Mouse (Mus musculus): ENCODE data around the gene Ppfia4.

Gene Ppfia4

GRCm38 (mm10) chr1:134332770-134333271, at the start of gene Ppfia4:
Ppfia4 (minus strand) TSS chr1:134332928.
- peak; percentile 29 for DNase-seq (ENCODE audit: low spot score)

DNA sequence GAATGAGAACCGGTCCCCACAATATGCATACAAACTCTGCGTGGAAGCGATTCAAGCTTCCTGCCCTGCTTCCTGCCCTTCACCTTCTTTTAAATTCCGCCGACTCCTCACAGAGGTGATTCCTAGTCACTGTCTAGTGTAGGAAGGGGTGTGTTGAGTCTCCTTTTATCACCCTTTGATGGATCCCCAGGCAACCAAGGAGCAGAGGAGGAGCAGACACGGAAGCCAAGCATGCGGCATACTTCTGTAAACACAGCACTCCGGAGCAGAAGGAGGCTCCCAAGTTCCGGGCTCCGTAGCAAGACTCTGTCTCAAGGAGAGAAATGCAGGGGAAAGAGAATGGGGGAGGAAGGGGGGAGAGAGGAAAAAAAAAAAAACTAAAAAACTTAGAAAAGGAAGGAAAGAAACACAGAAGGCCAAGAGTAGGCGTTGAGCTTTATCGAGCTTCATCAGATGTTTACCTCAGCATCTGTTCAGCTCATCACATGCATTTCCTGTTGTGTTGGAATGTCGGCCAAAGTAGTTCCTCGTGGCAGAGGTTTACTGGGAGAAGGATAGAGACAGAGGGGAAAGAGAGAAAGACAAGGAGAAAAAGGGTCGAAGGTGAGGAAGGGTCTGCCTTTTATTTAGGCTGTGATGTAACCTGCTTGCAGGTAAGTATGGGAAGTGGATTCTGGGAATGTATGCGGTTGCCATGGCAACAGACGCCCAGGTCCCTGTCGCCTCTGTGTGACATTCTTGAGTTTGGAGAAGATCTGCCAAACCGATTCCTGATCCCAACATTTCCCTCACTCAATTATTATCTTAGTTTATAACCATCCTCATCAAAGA, 49.3 kb upstream of the Ppfia4 start:
- no peak for DNase-seq (ENCODE audit: low spot score)

DNA sequence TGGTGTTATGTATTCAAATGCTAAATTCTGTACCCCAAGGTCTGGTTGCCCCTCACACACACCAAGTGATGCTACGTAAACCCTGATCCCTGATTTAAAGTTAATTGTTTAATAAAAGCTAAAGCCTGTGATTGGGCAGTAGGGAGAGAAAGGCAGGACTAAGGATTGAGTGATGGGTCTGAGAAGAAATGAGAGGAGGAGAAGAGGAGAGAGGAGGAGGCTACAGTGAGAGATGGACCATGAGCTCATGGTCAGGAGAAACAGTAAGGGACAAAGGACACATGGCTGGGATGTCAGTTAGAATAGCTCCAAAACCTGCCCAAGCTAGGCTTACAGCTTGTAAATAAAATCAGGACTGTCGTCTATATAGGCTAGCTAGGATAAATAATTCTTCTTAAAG, 48.3 kb upstream of the Ppfia4 start:
- DNase-seq (ENCODE audit: low spot score): no peak

GRCm38 (mm10) chr1:134374124-134374523, 41.4 kb upstream of the Ppfia4 start:
- no peak for DNase-seq (ENCODE audit: low spot score)

- DNase-seq (ENCODE audit: low spot score): peak; percentile 55
Observed at GRCm38 (mm10) chr1:134368777-134369337, 36.1 kb upstream of the Ppfia4 start.

- DNase-seq (ENCODE audit: low spot score): no peak
Observed at GRCm38 (mm10) chr1:134365491-134365890, 32.8 kb upstream of the Ppfia4 start.

DNA sequence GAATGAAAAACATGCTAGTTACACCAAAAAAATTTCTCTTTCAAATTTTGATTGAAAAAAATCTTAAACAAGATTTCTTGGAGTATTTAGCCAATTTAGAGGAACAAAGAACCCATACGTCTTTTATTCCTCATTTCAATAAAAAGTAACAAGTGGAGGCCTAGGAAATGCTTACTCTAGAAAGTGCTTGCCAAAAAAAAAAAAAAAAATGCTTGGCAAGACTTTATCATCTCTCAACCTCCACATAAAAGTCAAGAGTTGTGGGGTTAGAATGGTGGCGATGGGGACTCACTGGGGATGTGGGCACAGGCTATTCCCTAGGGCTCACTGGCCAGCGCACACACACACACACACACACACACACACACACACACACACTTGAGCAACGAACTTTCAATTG, 30.5 kb upstream of the Ppfia4 start:
- no peak for DNase-seq (ENCODE audit: low spot score)

GRCm38 (mm10) chr1:134361857-134362212, 29.1 kb upstream of the Ppfia4 start, which contains the start of gene Tmem183a:
Tmem183a (minus strand) TSS chr1:134361979.
- peak; percentile 96 for DNase-seq (ENCODE audit: low spot score)

DNA sequence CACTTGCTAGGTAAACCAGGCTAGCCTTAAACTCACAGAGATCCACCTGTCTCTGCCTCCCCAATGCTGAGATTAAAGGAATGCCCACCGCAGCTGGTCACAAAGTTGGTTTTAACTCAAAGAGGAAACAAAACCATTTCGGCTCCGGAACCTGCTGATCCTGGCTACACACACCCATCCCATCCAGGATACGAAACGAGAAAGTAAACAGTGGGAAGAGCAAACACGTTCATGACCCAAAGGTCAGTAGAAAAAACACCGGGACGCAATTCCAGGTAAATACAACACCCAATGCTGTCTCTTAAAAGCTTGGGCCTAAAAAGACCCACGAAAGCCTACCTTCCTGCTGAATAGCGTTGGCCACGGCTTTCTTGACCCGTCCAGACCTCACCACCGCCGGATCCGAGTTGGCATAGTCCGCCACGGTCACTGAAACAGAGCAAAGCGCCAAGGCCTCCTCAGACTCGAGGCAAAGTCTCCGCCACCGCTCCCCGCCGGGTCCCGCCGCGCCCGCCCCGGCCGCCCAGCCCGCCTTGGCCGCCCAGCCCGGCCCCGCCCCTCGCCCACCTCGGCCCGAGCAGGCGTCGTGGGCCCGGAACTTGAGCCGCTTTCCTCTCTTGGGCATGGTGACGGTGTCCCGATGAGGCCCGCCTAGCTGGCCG, 28.6 kb upstream of the Ppfia4 start:
- no peak for DNase-seq (ENCODE audit: low spot score)

- no peak for DNase-seq (ENCODE audit: low spot score)
Observed at GRCm38 (mm10) chr1:134360656-134361055, 27.9 kb upstream of the Ppfia4 start.

DNA sequence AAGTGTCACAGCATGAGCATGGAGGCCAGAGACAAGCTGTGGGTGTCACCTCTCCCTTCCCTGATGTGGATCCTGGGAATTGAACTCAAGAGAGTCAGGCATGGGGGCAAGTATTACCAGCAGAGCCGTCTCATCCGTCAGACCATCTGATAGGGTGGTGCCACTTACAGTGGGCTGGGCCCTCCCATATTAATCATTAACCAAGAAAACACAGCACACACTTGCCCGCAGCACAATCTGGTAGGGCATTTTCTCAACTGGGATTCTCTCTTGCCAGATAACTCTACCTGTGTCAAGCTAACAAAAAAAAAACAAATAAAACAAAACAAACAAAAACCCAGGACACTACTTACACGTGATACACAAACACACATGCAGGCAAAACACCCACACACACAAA, 24.7 kb upstream of the Ppfia4 start:
- no peak for DNase-seq (ENCODE audit: low spot score)

DNA sequence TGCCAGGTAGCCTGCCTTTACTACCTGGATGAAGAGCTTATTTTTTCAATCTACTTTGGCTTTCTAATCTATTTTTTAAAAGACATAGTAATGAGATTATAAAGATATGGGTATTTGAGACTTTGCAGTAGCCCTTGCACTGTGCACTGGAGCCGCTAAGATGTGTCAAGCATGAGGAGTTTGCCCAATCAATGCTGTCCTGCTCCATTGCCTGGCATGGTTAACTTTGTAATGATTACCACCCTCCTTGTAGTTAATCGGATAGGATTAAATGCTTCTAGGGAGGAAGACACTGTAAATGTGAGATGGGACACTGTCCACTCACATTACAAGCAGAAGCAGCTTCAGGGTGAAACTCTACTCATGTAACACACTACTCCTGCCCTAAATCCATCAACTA, 20.6 kb upstream of the Ppfia4 start:
- DNase-seq (ENCODE audit: low spot score): no peak

DNA sequence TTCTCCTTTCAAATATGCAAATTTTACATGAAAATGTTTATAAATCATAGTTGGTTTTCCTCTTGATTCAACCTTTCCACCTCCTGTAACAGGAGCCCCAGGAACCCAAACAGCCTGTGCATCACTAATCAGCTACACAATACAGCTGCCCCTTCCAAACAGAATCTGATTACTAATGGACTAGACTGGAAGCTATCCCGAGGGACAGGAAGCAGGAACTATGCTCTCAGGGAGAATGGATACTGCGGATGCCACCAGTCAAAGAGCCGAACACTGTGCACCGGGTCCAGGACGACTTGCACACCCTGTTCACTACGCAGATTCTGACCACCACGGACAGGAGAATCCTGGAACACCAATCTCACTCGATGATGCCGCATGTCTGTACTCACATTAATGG, 15.1 kb upstream of the Ppfia4 start:
- DNase-seq (ENCODE audit: low spot score): no peak

DNA sequence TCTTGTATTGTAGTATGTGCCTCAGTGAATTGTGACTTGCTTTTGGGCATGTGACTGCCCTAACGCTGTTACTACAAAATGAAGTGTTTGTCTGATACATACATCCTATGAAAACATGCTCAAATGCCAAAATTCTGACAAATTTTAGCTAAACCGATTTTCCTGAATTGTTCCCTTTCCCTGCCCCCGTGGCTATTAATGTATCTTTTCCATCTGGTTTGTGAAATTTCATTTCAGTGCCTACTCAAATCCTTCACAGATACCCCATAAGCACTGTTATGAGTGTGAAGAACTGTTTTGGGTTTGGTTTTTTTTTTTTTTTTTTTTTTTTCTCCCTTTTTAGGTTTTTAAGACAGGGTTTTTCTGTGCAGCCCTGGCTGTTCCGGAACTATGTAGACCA, 12.3 kb upstream of the Ppfia4 start:
- no peak for DNase-seq (ENCODE audit: low spot score)

DNA sequence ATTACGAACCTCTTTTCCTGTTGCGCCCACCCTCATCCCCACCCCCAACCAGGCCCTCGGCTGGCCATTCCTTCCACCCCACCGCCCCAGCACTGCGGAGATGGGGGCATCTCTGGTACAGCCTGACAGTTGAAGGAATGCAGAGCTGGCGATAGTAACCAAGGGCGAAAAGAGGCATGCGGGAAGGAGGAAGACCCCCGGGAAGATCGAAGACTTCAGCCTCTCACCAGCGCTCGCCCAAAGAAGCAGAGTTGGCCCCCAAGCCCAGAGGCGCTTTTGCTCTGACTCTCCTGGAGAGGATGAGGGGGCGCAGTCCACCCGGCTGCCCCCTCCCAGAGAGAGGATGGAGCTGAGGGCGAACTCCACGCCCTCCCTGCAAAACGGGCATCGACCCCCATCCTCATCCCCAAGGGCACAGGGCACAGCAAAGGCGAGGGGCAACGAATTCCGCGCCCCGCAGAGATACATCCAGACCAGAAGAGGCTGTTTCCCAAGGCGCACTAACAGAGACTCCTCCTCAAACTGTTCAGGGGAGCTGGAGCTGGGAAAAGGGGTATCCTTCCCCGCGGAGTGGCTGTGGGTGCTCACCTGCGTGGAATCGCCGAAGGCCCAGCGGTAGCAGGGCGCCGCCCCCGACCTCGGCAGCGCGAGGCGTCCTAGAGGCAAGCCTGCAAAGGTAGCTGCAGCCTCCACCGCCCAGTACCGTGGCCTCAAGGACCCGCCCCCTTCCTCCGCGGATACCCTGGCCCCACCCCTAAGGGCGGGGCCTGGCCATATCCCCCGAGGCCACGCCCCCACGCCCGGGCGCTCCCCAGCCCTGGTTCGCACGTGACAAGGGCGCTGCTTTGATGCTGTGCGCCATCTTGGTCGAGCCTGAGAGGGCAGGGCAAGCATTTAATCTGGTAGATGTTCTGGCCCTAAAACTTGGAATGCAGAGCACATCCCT, 11.6 kb upstream of the Ppfia4 start:
- peak; percentile 72 for DNase-seq (ENCODE audit: low spot score)

DNA sequence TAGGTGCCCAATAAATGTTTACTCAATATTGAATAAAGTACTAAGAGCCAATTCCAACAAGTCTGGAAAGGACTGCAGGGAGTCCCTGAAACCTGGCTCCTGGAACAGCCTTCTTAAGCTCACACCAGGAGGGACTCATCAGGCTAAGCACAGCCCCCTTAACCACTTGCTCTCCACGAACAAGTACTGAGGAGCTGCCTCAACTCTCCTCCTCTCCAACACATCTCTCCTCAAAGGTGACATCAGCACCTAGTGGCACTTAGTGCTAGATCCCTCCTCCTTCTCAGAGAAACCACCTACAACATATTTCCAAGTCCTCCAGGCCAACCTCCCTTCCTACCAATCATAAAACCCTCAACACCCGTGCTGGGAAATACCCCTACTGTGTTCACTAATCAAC, 10.8 kb upstream of the Ppfia4 start:
- no peak for DNase-seq (ENCODE audit: low spot score)

GRCm38 (mm10) chr1:134342781-134343310, 10.1 kb upstream of the Ppfia4 start:
- DNase-seq (ENCODE audit: low spot score): no peak

GRCm38 (mm10) chr1:134342278-134342664, 9.5 kb upstream of the Ppfia4 start:
- DNase-seq (ENCODE audit: low spot score): no peak

GRCm38 (mm10) chr1:134341641-134342277, 9.0 kb upstream of the Ppfia4 start:
- no peak for DNase-seq (ENCODE audit: low spot score)

DNA sequence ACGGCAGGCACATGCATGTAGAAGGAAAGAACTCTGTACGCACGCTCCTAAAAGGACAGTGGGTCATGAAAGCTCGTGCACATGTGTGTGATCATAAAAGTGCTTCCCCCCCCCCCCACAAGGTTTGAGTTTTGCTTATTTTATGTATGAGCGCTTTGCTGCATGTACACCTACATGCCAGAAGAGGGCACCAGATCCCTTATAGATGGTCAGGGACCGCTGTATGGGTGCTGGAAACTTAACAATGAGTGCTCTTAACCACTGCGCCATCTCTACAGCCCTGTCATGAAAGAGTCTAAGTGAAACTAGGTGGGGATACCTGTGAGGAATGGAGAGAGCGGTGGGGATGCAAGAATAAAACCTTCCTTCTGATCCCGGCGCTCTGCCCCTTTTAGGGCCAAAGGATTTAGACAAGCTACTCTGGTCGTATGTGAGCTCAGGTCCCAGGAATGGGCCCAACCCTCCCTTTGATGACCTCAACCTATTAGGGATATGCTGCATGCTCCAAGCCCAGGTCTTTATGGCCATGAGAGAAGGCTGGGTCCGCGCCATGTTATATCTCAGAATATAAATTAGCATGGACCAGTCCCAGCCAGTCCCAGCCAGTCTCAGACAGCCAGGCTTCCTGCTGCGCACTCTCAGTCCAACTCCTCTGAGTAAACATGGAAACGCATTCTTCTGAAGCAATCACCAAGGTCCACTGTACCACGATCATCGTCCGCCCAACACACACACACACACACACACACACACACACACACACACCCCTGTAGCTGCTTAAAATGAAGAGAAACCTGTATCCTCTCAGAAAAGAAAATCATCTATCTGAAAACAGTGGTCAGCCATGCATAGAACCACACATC, 7.3 kb upstream of the Ppfia4 start:
- DNase-seq (ENCODE audit: low spot score): no peak

All from ovary, postnatal 14 days (tissue).